Mouse (Mus musculus) right cerebral cortex, postnatal 14 days (tissue): Measurements from ENCODE around the gene Cfap299.
"Not testable (repeated sequence)": the region's sequence is repeated elsewhere in the genome, so short reads cannot be mapped to it uniquely, and the experiment has no call there.

Experiments used
- DNase-seq: peaks from one replicate; pipeline ENCODE4 v3.0.0; 2022

Cfap299 gene

DNA sequence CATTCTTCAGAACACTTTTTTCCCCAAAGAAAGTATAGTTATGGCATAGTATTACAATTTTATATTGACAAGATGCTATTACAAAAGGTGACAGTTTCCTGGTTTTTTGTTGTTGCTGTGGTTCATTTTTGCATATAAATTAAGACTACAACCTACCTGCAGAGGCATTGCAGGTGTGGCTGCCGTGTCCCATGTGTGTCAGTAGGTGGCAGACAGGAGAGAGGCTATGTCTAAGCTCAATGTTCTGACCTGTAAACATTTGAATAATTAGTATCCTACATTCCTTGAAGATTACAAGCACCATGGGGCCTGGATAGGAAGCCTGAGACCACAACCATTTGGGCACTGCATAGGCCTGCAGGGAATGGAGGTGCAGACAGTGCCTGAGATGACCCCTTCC, 212.2 kb downstream of the Cfap299 start:
- no peak for DNase-seq

DNA sequence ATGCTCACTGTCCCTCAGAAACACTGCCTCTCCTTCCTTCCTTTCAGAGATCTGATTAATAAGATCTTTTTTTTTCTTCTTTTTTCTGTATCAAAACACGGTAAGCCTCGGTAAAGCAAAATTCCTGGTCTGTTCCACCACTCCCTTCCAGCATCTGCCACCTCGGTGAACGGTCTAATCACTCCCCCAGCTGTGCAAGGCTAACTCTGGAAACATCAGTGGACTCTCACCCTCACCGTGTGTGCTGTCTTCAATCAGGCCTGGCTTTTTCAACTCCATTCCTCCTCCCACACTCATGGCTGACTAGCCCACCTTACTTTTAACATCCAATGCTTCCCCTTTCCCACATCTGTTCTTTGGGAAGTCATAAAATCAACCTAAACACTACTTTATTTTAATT, 221.2 kb downstream of the Cfap299 start:
- DNase-seq = no peak

DNA sequence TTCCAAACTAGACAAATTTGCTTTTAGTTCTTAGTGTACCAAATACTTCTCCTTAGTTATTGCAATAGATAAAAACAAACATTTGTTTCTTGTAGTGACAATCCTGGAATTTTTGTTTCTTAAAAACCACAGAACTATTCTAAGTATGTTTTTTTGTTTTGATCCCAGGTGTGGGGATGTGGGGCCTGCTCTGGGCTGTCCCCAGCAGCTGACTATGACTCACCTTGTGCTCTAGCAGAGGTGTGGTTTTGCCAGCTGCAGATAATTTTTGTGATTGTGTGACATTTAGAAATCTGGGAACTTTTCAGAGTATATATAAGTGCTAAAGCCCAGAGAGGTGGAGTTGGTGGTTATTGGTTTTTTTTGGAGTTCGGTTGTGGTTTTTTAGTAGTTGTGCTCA, 221.8 kb downstream of the Cfap299 start:
- DNase-seq = no peak

DNA sequence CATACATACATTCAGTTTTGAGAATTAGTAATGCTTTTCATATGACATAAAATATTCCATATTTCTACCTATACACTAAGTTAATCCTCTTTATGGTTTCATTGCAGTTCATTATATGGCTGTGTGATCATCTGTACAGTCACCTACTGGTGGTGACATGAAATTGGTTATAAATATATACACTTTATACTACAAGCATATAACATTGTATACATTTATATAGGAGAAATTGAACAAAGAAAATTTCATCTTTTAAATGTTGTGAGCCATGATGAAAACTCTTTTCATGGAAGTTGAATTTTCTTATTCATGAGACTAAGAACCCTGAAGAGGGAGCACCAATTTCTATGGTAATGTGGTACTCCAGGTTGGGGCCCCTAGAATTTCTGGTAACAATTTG, 223.3 kb downstream of the Cfap299 start, which contains the start of gene Gm11111:
Gene Gm11111 (plus strand): TSS at position 301 of the 400 bp plus-strand sequence.
- no peak for DNase-seq

DNA sequence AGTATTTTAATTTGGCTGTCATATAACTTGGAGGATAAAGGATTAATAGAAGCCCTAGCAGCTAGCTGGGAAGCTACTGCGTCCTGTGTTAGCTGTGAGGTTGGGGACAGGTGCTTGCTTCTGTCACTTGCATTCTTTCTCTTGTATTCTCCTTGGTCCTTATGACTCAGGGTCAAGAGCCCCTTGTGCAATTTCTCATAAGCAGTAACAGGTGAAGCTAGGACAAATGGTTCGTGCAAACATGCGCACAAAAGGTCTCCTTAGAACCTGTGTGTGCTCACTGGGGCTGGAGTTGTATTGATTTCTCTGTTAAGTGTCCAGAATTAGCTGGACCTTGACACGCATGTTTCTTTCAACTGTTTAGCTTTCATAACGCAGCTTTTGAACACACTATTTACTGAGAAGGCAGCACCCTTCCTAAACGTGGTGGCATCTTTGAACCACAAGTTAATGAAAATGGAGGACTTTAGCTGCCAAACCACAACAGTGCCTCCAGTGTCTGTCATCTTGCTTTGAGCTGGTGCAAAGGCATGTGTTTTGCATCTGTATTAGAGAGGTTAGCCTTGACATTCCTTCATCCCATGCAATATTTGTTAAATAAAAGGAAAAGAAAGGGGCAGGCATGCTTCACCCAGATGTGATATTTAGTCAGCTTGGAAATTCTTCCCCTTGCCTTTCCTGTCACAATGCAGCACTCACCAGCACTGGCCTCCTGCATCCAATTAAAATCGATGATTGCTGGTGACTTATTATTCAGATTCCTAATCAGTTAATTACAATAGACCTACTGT, 223.9 kb downstream of the Cfap299 start:
- DNase-seq = no peak

DNA sequence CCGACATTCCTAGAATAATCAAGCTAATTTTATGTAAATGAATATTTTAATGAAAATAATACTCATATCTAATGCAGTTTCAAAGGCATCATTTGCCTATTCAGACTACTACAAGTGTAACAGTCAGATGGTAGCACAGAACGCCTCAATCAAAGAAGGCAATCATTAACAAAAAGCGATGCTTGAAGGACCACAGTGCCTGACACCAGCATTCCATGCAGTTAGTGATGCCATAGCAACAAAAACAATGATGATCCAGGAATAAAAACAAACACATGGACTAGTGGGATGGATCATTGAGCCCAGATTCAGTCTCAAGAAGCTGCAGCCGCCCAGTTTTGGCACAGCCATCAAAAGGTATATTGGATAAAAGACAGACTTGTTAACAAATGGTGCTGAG, 232.2 kb downstream of the Cfap299 start:
- no peak for DNase-seq

DNA sequence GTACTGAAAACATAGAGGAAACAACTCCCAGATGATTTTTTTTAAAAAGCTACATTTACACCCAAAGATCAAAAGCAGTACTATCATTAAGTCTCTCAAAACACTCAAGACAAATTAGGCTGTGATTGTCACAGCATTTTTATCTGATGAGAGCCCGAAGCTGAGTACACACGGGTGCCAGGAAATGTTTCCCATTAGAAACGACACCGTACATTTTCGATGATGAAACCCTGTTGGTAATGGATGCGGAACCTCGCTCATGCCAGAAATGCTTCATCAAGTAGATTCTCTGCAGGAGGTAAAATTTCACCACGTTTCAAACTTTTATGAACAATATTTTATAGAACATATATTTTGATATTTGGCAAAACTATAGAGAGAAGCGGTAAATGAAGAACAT, 233.7 kb downstream of the Cfap299 start:
- no peak for DNase-seq

DNA sequence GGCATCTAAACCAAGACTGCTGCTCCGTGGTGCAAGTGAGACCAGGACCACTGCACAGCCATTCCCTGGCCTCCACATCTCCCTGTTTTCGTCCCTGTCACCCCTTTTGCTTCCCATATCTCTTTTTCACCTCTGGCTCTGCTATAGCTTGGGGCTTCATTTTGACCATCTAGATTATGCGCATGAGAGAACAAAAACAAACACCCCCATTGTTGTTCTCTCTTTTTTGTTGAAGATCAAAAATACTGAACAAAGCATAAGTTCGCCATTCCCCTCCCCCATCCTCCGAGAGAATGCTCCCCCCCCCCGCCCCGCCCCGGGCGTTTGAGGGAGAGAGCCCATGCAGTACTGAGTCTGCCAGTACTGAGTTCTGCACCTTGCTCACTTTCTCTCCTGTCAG, 234.7 kb downstream of the Cfap299 start:
- DNase-seq = no peak

DNA sequence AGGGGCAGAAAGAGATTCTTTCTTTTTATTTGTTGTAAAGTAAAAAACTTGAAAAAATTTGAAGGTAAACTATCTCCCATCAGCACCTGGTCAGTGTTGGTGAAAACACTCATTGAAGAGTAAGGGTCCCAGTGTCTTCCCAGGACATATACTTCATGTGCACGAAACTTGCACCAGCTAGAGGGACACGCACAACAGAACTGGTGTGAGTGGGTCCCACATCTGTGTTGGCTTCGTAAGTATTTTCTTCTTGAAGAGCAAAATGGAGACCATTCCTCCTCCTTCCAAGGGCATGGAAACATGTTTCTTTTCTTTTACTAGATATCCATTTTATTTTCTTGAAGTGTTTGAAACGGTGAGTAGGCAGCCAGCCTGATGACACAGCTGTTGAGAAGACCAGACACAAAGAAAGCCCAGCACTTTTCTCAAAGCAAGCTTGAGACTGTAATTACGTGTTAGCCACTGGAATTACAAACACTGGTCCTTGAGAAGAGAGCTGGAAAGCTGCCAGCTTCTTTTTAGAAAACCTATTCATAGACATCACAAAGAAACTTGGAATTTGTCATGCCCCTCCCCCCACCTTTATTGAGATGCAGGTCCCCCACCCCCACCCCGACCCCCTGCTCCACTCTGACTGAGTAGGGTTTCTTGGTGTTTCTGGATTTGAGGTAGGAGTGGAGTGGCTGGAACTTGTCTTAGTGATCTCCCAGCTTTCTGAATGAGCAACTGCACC, 237.5 kb downstream of the Cfap299 start:
- DNase-seq = no peak

DNA sequence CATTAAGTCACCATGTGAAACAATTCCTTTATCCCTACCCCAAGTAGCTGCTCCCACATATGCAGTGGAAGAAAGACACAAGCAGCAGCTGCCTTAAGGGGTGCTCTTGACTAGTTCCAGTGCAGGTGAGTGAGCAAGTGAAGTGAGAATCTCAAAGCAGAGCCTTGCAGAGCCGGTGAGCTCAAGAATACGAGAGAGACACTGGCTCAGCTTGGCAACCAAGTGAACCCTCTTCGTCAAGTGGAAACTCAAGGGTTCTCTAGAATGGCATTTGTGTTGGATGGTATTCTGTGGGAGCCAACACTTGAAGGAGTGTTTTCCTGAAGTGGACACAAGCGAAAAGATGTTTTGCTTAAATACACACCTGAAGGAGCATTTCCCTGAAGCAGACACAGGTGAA, 239.4 kb downstream of the Cfap299 start:
- DNase-seq = no peak

DNA sequence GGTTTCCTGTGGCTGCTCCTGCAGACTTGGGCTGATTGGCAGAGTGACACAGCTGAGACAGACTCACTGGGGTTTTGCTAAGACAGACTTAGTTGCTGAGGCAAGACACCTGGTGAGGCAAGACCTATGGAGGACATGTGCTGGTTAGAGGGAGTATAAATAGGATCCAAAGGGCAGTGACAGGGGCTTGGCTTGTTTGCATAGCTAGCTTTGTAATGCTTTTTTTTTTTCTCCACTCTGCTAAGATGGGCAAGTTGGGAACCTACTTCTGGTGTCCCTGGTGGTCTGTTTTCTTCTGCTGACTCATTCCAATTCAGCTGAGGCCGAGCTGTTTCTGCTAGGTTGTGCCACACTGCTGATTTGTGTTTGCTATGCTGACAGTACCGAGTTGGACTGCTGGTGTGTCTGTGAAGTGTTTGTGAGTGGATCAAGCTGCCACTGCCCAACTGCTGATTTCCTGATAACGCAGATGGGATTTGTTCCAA, 240.0 kb downstream of the Cfap299 start:
- DNase-seq = no peak

DNA sequence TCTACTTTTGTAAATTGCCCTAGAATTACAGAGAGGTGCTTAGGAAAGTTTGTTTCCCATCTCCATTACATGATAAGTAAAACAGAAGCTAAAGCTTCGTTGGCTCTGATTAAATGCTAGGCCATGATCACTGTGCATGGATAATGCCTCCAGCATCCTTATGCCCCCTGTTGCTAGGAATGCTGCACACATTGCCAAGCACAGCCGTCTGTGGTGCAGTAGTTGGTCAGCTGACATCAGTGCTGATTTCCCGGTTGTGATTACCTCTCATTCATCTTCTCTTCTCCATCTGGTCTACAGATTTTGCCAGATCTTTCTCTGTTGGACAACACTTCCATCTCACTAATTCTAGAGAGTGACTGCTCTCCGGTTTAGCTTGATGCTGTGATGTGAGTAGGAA, 243.3 kb downstream of the Cfap299 start:
- no peak for DNase-seq

DNA sequence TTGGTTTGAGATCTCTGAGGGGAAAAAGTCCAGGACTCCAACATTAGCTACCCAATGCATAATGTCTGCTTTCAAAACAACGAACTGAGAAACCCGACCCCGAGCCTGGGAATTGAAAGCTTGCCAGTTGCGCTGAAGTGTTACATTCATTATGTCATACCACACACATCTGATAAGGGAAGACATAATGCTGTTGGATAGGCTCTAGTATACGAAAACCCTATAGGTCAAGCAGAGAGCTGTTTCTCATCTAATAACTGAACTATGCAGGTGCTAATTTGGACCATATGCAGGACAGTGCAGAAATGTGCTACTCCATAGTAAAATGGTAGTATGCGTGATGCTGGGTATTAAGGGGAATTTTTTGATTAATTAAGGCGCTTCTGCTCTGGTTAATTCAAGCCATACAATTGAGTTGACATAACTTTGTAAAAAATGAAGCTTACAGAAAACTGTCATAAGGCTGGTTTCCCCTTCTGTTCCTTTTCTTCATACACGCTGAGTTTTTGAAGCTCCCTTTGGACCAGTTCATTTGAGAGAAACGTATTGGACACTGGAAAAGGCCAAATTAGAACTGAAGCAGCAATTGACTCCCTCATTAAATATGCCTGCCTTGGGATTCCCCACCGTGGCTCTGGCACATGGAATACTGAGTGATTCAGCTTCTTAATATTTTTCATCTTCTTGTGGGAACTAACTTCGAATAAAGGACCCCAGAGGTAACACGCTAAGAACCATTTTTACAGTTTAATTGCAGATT, 245.8 kb downstream of the Cfap299 start:
- DNase-seq = no peak

DNA sequence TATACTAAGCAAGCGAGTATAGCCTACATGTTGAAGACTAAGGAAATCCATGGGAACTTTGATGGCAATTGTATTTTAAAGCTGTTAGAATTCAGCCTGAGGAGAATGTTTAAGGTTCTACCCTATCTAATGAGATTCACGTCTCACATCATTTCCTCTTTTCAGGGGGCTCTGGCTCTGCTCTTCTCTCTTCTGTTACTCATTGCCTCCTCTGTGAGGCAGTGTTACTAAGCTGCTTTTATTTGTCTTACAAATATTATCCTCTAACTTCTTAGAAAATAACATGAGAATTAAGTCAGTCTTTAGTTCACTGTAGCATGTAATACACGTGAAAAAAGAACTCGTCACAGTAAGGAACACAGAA, 246.3 kb downstream of the Cfap299 start:
- no peak for DNase-seq

DNA sequence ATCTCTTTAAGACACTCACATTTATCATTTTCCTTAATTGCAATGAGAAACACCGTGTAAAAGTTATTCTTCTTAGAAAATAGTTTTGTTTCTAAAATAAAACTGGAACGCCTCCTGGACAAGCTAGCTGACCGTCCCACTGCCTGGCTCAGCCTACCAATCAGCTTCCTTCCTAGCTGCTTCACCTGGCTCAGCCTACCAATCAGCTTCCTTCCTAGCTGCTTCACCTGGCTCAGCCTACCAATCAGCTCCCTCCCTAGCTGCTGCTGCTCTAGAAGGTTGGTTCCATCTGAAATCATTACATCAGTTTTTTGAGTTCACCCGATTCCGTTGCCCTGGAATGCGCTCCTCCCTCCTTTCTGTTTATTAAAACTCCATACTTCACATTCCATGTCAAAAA, 247.4 kb downstream of the Cfap299 start:
- DNase-seq = not testable (repeated sequence)

DNA sequence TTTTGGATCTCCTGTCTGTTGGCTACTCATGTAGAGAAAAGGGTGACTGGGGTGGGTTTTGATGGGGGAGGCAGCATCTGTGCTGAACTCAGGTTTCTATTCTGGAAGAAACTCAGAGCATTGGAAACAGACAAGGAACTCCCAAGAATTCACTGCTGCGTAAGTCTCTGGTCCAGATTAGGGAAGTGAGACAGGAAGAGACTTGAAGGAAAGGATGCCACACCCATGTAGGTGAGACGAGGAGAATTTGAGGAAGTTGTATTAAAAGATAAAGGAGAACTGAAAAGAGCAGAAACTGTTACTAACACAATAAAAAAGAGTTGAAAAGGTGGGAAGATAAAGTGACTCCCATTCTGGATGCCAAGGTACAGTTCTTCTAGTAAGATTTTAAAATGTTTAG, 249.3 kb downstream of the Cfap299 start:
- DNase-seq = no peak

DNA sequence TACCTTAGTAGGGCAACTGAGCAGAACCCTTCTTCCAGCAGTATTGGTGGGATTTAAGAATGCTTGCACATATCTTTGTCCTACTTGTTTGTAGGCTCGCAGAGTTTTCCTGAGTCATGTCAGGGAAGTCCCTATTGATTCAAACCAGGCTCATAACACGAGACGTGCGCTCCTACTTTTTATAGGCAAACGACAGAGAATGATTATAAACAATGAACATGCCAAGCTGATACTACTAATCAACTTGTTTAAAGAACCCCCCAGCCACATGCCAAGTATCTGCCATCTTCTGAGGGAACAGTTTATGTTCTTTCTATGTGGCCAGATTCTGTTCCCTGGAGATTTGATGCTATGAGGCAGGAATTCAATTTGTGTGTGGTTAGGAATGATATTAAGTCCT, 251.7 kb downstream of the Cfap299 start:
- DNase-seq = no peak

DNA sequence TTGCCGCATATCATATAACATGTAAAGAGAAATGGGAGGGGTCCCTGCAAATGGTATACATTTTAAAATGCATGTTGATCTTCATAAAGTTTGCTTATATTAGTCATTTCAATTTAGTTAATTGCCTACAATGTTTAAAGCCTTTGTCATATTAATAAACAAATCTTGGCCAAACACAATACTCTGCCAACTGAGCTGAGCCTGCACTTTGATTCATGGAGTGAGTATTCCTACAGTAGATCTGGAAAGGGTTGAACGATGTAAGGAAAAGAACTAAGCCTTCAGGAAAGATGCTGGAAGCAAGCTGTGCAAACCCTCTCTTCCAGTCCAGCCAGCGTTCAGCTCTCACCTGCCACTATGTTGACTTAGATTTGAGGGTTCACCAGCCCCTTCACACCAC, 252.9 kb downstream of the Cfap299 start:
- no peak for DNase-seq

DNA sequence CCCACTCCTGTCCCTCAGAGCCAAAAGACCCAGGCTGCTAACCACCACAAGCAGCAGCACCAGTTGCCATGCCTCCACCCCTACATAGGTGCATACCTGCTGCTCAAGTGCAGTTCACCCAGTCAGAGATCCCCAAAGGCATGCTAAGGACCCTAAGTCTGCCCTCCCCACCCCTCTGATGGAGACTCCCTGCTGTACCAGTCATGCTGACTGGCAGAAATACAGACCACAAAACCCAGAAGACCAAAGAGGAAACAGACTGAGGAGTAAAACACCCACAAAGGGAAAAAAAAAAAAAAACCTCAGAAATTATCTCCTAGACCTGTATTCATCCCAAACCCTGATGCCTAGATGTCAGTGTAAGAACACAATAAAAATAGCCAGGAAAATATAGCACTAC, 256.8 kb downstream of the Cfap299 start:
- DNase-seq = no peak

DNA sequence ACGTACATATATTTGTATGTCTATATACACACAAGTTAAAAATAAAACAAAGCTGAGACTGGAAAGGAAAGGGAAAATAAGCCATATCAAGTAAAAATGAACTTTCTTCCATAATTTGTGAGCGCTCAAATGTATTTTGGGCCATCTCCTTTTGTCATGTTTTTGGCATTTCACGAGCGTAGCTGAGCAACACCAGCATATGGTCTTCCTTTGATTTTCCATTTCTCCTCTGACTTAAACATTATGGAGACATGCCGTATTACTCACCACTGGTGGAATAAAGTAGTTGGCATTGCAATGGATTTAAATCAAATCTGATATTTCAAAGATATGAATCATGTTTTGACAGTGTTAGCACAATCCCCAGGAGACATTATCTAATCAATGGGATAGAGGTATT, 284.4 kb downstream of the Cfap299 start:
- DNase-seq = no peak

DNA sequence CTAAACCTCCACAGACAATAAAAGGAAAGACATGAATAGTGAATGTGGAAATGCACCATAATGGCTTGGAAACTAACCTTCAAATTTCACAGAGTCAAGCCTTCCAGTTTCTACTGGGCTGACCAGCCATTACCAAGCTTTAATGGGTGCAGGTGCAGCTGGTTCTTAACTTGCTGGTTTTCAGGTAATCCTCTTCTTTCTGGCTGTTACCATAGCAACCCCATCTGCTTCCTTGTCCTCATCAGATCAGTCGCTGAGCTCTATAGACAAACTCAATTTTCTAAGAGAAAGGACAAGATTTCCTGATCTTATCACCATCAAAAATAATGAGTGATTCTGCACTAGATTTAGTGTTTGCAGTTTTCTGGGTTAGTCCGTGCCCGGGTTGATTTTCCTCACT, 287.8 kb downstream of the Cfap299 start:
- DNase-seq = no peak

DNA sequence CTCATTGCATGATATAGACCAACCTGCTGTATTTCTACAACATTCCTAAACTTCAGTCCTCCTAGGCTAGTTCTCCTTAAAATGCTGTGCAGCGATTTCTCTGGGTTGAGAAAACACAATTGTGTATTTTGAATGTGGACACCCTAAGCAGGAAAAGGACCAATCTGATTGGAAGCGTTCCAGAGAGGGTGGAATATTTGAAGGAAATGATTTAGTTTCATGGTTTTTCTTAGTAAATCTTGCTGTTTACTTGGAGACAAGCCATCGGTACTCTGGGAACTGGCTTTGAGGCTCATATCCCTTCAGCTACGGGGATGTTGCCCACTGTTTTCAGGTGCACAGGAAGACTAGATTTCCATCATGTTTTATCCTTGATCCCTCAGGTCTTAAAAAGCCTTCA, 288.3 kb downstream of the Cfap299 start:
- no peak for DNase-seq

DNA sequence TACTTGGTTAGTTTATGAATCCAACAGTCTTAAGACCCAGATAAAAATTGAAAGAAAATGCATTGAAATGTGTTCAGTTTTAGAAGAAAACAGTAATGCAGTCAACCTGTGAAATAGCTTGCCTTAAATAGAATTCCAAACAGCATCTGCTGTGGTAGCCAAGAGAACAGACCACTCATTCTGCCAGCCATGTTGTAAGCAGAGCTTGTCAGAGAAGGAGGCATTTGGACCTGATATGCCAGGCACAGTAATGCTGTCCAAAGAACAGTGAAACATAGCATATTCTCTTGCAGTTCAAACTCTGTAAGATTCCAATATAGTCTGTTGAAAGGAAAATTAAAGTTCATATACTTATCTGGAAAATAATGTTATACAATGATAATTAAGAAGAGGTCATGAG, 321.2 kb downstream of the Cfap299 start:
- no peak for DNase-seq

DNA sequence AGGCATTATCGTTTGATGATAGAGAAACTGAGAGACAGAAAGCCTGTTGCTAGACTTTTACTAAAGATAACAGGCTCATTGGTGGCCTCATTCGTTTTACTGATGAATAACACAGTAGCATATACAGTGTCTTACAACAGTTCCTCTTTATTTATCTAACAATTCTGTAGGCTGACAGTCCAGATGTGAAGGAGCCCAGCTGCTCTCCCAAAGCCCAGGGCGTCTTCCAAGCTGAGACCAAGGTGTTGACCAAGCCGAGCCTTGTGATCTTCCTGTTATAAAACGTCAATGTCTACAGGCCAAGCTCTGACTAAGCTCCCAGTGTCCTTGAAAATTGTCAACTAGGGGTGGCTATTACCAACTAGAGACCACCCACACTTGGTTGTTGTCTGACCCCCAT, 321.9 kb downstream of the Cfap299 start:
- DNase-seq = no peak
